Mouse (Mus musculus): Measurements from ENCODE around the gene Flvcr1. TPM values are rescaled to one million over a fixed set of nuclear protein-coding genes. Genes with fewer than 3 reads are reported as not detected.

Gene Flvcr1
- total RNA-seq, 2 experiments from 2014 or later, result 12.6 to 13.0 TPM

DNA sequence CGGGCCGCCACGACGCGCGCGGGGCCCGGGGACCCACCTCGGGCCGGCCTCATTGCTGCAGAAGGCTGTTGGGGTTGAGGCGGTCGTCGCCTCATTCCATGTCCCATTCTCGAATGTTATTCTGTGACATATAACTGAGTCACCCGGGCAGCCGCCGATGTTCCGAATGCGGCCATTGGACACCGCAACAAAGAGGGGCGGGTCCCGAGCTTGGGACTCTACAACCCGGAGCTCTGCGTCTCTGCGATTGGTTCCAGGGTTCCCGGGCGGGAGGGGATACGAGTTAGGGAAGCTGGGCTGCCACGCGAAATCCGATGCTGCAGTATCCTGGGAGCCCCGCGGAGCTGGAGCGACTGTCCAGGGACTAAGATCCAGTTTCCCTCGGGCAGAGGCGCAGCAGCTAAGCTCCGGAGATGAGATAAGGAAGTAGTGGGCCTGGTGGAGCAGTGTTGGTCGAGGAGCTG is 46.8 kb downstream of the Flvcr1 start, which contains the start of gene Vash2:
TSS of gene Vash2 (minus strand) at position 197 of the 464 bp plus-strand sequence.
- DNase-seq, result peak; percentile 92

DNA sequence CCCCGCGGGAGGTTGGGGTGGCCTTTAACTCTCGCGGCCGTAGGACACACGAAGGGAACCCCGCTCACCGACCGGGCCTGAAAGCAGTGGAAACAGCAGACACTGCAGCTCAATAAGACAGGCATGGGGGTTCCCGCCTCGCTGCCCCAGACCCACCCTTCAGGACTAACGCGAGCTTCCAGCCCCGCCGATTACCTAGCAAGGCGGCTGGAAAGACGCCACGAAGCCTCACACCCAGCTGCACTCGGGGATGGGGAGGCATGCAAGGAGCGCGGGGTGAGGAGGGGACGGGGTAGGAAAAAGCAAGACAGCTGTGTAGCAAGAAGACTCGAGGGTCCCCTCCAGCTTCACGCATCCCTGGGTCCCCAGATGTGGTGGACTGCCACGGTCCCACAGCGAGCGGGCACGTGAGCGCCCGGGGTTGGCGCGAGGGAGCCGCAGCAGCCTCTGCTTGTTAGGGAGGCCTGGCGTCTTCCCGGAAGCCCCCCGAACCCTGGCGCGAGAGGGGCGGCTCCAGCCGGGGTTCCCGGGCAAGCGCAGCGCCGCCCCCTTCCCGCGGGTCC is 47.4 kb downstream of the Flvcr1 start:
- DNase-seq, result peak; percentile 45

GRCm38 (mm10) chr1:190978001-190978400 is 48.0 kb downstream of the Flvcr1 start:
- DNase-seq, result no peak

DNA sequence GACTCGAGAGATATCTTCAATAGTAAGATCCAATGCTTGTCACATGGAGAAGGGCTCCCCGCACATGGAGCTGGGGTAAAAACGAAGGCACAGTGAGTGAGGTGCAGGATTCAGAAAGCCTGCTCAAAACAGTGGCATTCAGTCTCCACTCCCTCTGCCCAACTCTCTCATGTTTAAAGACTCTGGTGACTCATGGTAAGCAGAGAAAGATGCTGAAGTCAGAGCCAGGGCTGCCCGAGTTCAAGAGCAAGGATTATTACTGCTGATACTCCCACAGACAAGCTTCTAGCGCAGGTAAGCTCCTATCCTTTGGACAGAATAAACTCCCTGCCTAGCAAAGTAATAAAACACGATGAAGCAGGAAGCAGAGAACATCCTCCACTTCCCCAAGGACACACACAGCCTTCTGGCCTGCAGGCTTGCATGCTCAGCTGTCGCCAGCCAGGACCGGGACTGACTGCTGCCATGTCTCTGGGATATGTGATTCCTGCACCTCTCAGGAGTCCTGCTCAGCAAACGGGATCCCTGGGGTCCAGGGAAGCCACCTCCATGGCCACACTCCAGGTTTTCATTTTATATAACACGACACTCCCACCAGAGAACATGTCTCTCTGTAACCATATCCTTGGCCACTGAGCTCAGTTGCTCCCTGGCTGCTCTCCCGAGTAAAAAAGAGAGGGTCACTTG is 48.9 kb downstream of the Flvcr1 start:
- DNase-seq, result no peak

GRCm38 (mm10) chr1:190974833-190975232 is 51.1 kb downstream of the Flvcr1 start:
- DNase-seq, result no peak

DNA sequence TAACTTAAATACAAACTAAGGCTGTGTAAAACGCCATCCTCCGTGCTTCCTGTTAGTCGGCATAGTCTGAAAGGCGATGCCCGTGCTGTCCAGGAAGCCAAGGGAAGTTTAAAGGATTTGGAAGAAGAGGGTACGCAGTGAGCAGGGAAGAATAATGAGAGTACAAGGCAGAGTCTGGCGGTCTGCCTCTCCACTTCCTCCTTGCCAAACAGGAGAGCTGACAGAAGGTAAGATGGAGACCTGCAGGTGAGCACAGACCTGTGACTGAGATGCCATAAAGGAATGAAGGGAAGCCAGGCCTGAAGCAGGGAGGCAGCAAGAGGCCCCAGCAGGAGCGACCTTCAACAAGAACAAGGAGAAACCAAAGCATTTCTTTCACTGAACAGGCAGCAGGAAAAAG is 51.8 kb downstream of the Flvcr1 start:
- no peak for DNase-seq

GRCm38 (mm10) chr1:190972612-190973192 is 53.3 kb downstream of the Flvcr1 start:
- peak; percentile 74 for DNase-seq

- DNase-seq, result peak; percentile 40
Observed at GRCm38 (mm10) chr1:190971708-190972610, 54.0 kb downstream of the Flvcr1 start.

GRCm38 (mm10) chr1:190968010-190968409 is 57.9 kb downstream of the Flvcr1 start:
- no peak for DNase-seq

- DNase-seq, result peak; percentile 68
Observed at GRCm38 (mm10) chr1:190964992-190965780, 60.8 kb downstream of the Flvcr1 start.

GRCm38 (mm10) chr1:190962760-190963159 is 63.2 kb downstream of the Flvcr1 start:
- DNase-seq, result no peak

DNA sequence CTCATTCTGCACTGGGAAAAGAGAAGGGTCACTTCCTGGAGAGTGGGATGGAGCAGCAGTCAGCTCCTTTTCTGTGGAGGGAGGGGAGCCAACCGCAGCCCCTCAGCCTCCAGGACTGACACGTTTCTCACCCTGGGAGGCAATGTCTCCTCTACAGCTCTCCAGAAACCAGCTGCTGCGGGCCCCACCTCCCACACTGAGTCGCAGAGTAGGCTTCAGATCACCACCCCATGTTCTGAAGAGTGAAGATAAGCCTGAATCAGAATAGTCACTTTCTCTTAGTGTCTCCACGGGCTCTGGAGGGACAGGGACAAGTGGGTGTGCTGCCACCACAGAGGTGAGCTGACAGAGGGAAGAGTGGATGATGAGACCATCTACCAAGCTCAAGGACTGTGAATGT is 67.1 kb downstream of the Flvcr1 start:
- no peak for DNase-seq

Other genes with a start within 250 kb of the Flvcr1 start
- 10 to 100 TPM; 23.1 to 23.6 TPM for gene Rps6kc1, start 114.4 kb downstream of the Flvcr1 start, total RNA-seq (2021)
- gene Angel2, start 101.0 kb downstream of the Flvcr1 start, total RNA-seq (2021), result 10 to 100 TPM; 31.1 to 38.1 TPM
- 10 to 100 TPM; 31.5 to 31.9 TPM for gene Vash2, start 46.9 kb downstream of the Flvcr1 start, total RNA-seq (2021)
- gene Spata45, start 10.5 kb upstream of the Flvcr1 start, total RNA-seq (2021), result not detected
- gene Tatdn3, start 36.8 kb upstream of the Flvcr1 start, total RNA-seq (2021), result 10 to 100 TPM; 19.4 to 23.5 TPM
- gene Nsl1, start 36.9 kb upstream of the Flvcr1 start, total RNA-seq (2021), result 1 to 10 TPM; 6.7 to 6.8 TPM
- gene Batf3, start 71.7 kb upstream of the Flvcr1 start, total RNA-seq (2021), result 1 to 10 TPM; 1.7 to 1.8 TPM
- gene Fam71a, start 138.7 kb upstream of the Flvcr1 start, total RNA-seq (2021), result not detected
- 10 to 100 TPM; 15.9 to 22.2 TPM for gene Atf3, start 191.9 kb upstream of the Flvcr1 start, total RNA-seq (2021)